Mouse (Mus musculus) MEL (cell line): ENCODE results near the gene Mynn. TPM values are rescaled to one million over a fixed set of nuclear protein-coding genes. Genes with fewer than 3 reads are reported as not detected.

Experiments
- DNase-seq: peaks from one replicate; pipeline ENCODE4 v3.0.0; 2011; ENCODE audit warnings: low read depth, low spot score
- H3K27ac ChIP-seq: 2 replicates; pipeline ENCODE4 v1.5.1; 2012; ENCODE audit warnings: low read depth, mild to moderate bottlenecking, control low read depth, low read length, moderate library complexity; ENCODE audit not compliant: control insufficient read depth
- H3K27me3 ChIP-seq, 2 experiments: fragments of 150-350 bp in 1 of 2; sonication (generic) in 1 of 2; 2 replicates each; pipeline ENCODE4 v1.6.1; 2012; ENCODE audit warnings: low read length in 2 of 2, mild to moderate bottlenecking in 2 of 2, improper control_type of control experiment in 1 of 2, moderate library complexity in 1 of 2; ENCODE audit not compliant: insufficient read depth in 2 of 2, control insufficient read depth in 1 of 2
- H3K36me3 ChIP-seq, 2 experiments: 2 replicates each; pipeline ENCODE4 v1.6.1; 2012 to 2014; ENCODE audit warnings: low read length in 2 of 2, improper control_type of control experiment in 1 of 2, inconsistent platforms in 1 of 2, mild to moderate bottlenecking in 1 of 2; ENCODE audit not compliant: insufficient read depth in 2 of 2, control insufficient read depth in 1 of 2
- H3K4me1 ChIP-seq, 2 experiments: fragments of 150-350 bp in 1 of 2; sonication (generic) in 1 of 2; 2 replicates each; pipeline ENCODE4 v1.6.1; 2012; ENCODE audit warnings: low read length in 2 of 2, improper control_type of control experiment in 1 of 2, mild to moderate bottlenecking in 1 of 2; ENCODE audit not compliant: insufficient read depth in 2 of 2, control insufficient read depth in 1 of 2
- H3K4me3 ChIP-seq, 2 experiments: fragments of 150-350 bp in 1 of 2; sonication (generic) in 1 of 2; 2 replicates each; pipeline ENCODE4 v1.5.1; 2012; ENCODE audit warnings: low read depth in 2 of 2, low read length in 2 of 2, mild to moderate bottlenecking in 2 of 2, moderate library complexity in 2 of 2, control low read depth in 1 of 2, improper control_type of control experiment in 1 of 2; ENCODE audit not compliant: control insufficient read depth in 1 of 2, insufficient read depth in 1 of 2
- H3K79me2 ChIP-seq: 2 replicates; pipeline ENCODE4 v1.6.1; 2012; ENCODE audit warnings: mild to moderate bottlenecking, low read length, moderate library complexity; ENCODE audit not compliant: control insufficient read depth, poor library complexity, insufficient read depth
- H3K9ac ChIP-seq: 2 replicates; pipeline ENCODE4 v1.6.1; 2012; ENCODE audit warnings: low read depth, mild to moderate bottlenecking, control low read depth, low read length, moderate library complexity; ENCODE audit not compliant: control insufficient read depth, poor library complexity, severe bottlenecking
- H3K9me3 ChIP-seq: fragments of 150-350 bp; sonication (generic); replicated peaks from 2 replicates; pipeline ENCODE4 v1.6.1; 2012; ENCODE audit warnings: mild to moderate bottlenecking, low read length, improper control_type of control experiment, moderate library complexity; ENCODE audit not compliant: insufficient read depth
- CTCF ChIP-seq, 3 experiments: IDR thresholded peaks in 2 of 3; conservative IDR thresholded peaks in 1 of 3; 2 replicates each; pipeline ENCODE4 v1.5.1; 2011 to 2012; ENCODE audit warnings: low read length in 3 of 3, low read depth in 2 of 3, mild to moderate bottlenecking in 2 of 3, improper control_type of control experiment in 1 of 3, inconsistent platforms in 1 of 3, mixed read lengths in 1 of 3, moderate library complexity in 1 of 3; ENCODE audit not compliant: control insufficient read depth in 1 of 3, insufficient read depth in 1 of 3, poor library complexity in 1 of 3, severe bottlenecking in 1 of 3
- GABPA ChIP-seq: IDR thresholded peaks from 2 replicates; pipeline ENCODE4 v1.6.1; 2012; ENCODE audit warnings: low read depth, mild to moderate bottlenecking, inconsistent platforms, low read length, improper control_type of control experiment, moderate library complexity
- MAFK ChIP-seq: IDR thresholded peaks from 2 replicates; pipeline ENCODE4 v1.6.1; 2011; ENCODE audit warnings: low read depth, mild to moderate bottlenecking, low read length, improper control_type of control experiment, borderline replicate concordance
- MAX ChIP-seq: IDR thresholded peaks from 2 replicates; pipeline ENCODE4 v1.6.1; 2011; ENCODE audit warnings: low read length, improper control_type of control experiment
- MXI1 ChIP-seq: IDR thresholded peaks from 2 replicates; pipeline ENCODE4 v1.6.1; 2011; ENCODE audit warnings: mild to moderate bottlenecking, low read depth, low read length, improper control_type of control experiment
- MYC ChIP-seq: IDR thresholded peaks from 2 replicates; pipeline ENCODE4 v1.6.1; 2011; ENCODE audit warnings: low read depth, mild to moderate bottlenecking, low read length, improper control_type of control experiment, moderate library complexity
- NELFE ChIP-seq: IDR thresholded peaks from 2 replicates; pipeline ENCODE4 v1.6.1; 2011; ENCODE audit warnings: low read depth, low read length, improper control_type of control experiment
- NRF1 ChIP-seq: IDR thresholded peaks from 2 replicates; pipeline ENCODE4 v1.6.1; 2014; ENCODE audit warnings: low read depth, mild to moderate bottlenecking, inconsistent platforms, low read length, improper control_type of control experiment, moderate library complexity; ENCODE audit not compliant: poor library complexity, insufficient read depth, severe bottlenecking
- USF2 ChIP-seq, 2 experiments: IDR thresholded peaks; 2 replicates each; pipeline ENCODE4 v1.6.1; 2011 to 2012; ENCODE audit warnings: improper control_type of control experiment in 2 of 2, low read length in 2 of 2, borderline replicate concordance in 1 of 2, inconsistent platforms in 1 of 2, low read depth in 1 of 2, mild to moderate bottlenecking in 1 of 2; ENCODE audit not compliant: insufficient read depth in 1 of 2
- ZMIZ1 ChIP-seq: IDR thresholded peaks from 2 replicates; pipeline ENCODE4 v1.6.1; 2012; ENCODE audit warnings: low read depth, mild to moderate bottlenecking, inconsistent platforms, low read length, improper control_type of control experiment, moderate library complexity
- ZNF384 ChIP-seq: IDR thresholded peaks from 2 replicates; pipeline ENCODE4 v1.6.1; 2012; ENCODE audit warnings: low read depth, mild to moderate bottlenecking, inconsistent platforms, low read length, improper control_type of control experiment
- polyA plus RNA-seq, 2 experiments: library from polyadenylated mRNA; stranded (reverse) in 1 of 2; unstranded in 1 of 2; fragments of >175 nt in 1 of 2; fragments of >200 nt in 1 of 2; gene quantifications; 2 replicates each; pipeline versions ENCODE4 v1.2.1 to v1.2.4; 2012; ENCODE audit warnings: low replicate concordance in 2 of 2, low read depth in 1 of 2; ENCODE audit not compliant: insufficient read length in 2 of 2, insufficient read depth in 1 of 2, missing spikeins in 1 of 2
- total RNA-seq: library from RNA; depleted of rRNA; stranded (reverse); fragments of 300-350 nt; gene quantifications from 2 replicates; pipeline ENCODE4 v1.2.3, GENCODE M21; 2012

Gene Mynn
- total and polyA plus RNA-seq, 3 experiments: 12.3 to 17.0 TPM; not detected in 1

DNA sequence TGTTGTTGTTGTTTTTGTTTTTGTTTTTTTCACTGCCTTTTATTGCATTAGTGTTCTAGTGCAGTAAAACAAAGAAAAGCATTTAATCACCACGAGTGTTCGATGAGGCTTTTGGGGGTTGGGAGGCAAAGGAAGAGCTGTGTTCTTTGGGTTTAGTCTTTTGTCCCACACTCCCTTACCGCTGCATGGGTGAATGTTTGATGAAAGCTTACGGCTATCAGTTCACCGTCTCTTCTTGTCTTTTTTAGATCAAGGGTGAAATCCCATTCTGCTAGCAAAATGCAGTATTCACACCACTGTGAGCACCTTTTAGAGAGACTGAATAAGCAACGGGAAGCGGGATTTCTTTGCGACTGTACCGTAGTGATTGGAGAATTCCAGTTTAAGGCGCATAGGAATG lies 1.4 kb downstream of the Mynn start:
- TF ChIP-seq MAFK (no peak), NELFE (no peak), MYC (no peak), USF2 (IDR thresholded peaks at IDR 0.05; ENCODE audit: borderline replicate concordance in 1 of 2, insufficient read depth in 1 of 2, low read depth in 1 of 2, low read length in 2 of 2) (no peak)
- DNase-seq: no peak
- Histone ChIP-seq H3K9ac (peak overlapping the region; percentile 78), H3K79me2 (peaks cover 14% of the 10 kb centered on the region), H3K27ac (no peak overlapping the region), H3K27me3 (no peaks in the 10 kb centered on the region), H3K4me1 (peaks cover 0 to 8% of the 10 kb centered on the region in 2 experiments; a peak in 2 of 4 replicates), H3K9me3 (no peaks in the 10 kb centered on the region), H3K36me3 (peaks cover 8 to 14% of the 10 kb centered on the region in 2 experiments; a peak in 3 of 4 replicates), H3K4me3 (peak overlapping the region; percentile 72 to 95)

- Histone ChIP-seq H3K4me3 (no peak overlapping the region), H3K9ac (no peak overlapping the region), H3K36me3 (peaks cover 0 to 33% of the 10 kb centered on the region in 2 experiments; a peak in 3 of 4 replicates), H3K27ac (no peak overlapping the region), H3K79me2 (peaks cover 5% of the 10 kb centered on the region; the same call in 1 of the 2 replicates), H3K27me3 (no peaks in the 10 kb centered on the region), H3K4me1 (no peaks in the 10 kb centered on the region), H3K9me3 (no peaks in the 10 kb centered on the region)
- no peak for DNase-seq
- TF ChIP-seq NRF1 (no peak), ZMIZ1 (no peak), ZNF384 (no peak), CTCF (IDR thresholded peaks at IDR 0.05 in 2 of 3, conservative IDR thresholded peaks at IDR 0.05 in 1 of 3; ENCODE audit: control insufficient read depth in 1 of 3, insufficient read depth in 1 of 3, low read depth in 2 of 3, low read length in 3 of 3, poor library complexity in 1 of 3, severe bottlenecking in 1 of 3) (no peak), MXI1 (no peak), MAX (no peak)
These were observed 7.1 kb downstream of the Mynn start for GRCm38 (mm10) chr3:30608999-30609398.

GRCm38 (mm10) chr3:30610930-30611329 lies 9.1 kb downstream of the Mynn start:
- Histone ChIP-seq H3K79me2 (peaks cover 2% of the 10 kb centered on the region; the same call in 1 of the 2 replicates), H3K27ac (no peak overlapping the region), H3K27me3 (no peaks in the 10 kb centered on the region), H3K4me3 (no peak overlapping the region), H3K36me3 (peaks cover 0 to 34% of the 10 kb centered on the region in 2 experiments; a peak in 3 of 4 replicates)
- TF ChIP-seq GABPA: no peak
- no peak for TF ChIP-seq NRF1
- TF ChIP-seq, all 39 proteins: peak for 0
- no peak overlapping the region for H3K9ac ChIP-seq
- DNase-seq: no peak
- no peaks in the 10 kb centered on the region for H3K4me1 ChIP-seq
- no peaks in the 10 kb centered on the region for H3K9me3 ChIP-seq
